Mouse (Mus musculus): Measurements from ENCODE around the gene Slc35e2. TPM values are rescaled to one million over a fixed set of nuclear protein-coding genes. Genes with fewer than 3 reads are reported as not detected.

Slc35e2 gene
- total RNA-seq, 2 experiments from 2014 or later: 39.1 to 40.6 TPM

DNA sequence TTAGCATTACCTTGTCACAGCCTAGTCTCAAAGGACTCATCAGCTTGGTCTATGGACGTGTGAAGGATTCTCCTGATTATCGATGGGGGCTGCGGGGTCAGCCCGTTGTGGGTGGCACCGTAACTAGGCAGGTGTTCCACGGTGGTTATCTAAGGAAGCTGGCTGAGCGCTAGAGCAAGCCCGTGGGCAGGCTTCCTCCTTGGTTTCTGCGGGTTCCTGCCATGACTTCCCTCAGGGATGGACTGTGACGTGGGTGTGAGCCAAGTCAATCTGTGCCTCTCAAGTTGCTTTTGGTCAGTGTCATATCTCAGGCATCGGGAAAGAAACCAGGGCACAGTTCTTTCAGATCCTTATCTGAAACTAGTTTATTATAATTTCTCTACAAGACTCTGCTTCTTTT is 26.3 kb upstream of the Slc35e2 start:
- intact Hi-C loops (cut with DNase I): no loop called here
- DNase-seq: no peak

GRCm38 (mm10) chr4:155575521-155575920 is 25.7 kb upstream of the Slc35e2 start:
- intact Hi-C loops (cut with DNase I): no loop called here
- no peak for DNase-seq

DNA sequence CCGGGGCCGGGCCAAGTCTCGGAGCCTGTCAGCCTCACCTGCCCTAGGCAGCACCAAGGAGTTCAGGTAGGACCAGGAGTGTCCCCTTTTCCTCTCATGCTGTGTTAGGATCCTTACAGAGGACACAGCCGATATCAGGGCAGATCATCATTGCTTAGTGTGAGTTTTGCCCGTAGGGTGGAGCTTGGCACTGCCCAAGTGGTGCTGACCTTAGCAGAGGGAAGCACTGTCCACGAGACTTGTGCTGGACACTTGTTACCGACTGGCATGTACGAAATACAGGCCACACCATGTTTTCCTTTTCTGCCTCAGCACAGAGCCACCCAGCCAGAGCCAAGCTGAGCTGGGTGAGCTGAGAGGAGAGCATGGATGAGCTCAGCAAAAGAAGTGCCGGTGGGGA is 24.1 kb upstream of the Slc35e2 start:
- no peak for DNase-seq

DNA sequence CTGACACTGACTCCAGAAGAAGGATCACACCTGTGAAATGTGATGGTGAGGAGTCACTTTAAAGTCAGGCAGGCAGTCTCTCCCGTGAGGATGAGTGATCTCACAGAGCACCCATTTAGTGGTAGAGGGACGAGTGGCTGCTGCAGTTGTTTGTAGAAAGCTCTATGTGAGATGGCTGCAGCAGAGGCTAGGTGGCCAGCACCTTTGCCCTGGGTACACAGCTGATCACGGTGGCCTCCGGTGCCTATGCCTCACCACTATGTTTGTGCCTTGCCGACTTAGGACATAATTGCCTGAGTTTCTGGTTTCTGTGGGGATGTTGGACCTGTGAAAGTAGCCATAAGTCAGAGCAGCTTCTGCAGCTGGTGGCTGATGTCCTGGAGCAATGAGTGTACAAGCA is 23.5 kb upstream of the Slc35e2 start:
- intact Hi-C loops (cut with DNase I): no loop called here
- DNase-seq: no peak

More for the DNA sequence above, 24.1 kb upstream of the Slc35e2 start:
- intact Hi-C loops (cut with DNase I): no loop called here

- DNase-seq: no peak
Observed at GRCm38 (mm10) chr4:155578336-155579125, 22.7 kb upstream of the Slc35e2 start.

DNA sequence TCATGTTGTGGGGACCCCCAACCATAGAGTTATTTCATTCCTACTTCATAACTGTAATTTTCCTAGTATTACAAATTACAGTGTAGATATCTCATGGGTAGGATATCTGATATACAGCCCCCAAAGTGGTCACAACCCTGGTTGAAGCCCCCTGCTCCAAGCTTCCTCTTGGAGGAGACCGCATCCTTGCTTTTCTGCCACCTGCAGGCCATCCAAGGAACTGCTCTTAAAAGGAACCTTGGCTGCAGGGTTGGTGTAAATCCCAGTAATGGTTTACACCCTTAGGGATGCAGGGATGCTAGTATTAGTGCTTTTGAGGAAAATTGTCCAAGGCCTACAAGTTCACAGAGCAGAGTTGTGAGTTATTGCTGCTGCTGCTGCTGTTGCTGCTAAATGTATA is 20.8 kb upstream of the Slc35e2 start:
- intact Hi-C loops (cut with DNase I): loop anchor here (2.0 kb wide), 1 partner anchor 100 kb away; no protein-coding TSS in a partner anchor
- DNase-seq: peak; percentile 55

More at GRCm38 (mm10) chr4:155578336-155579125, 22.7 kb upstream of the Slc35e2 start:
- intact Hi-C loops (cut with DNase I): no loop called here

GRCm38 (mm10) chr4:155582279-155582905 is 18.8 kb upstream of the Slc35e2 start:
- DNase-seq: no peak
- intact Hi-C loops (cut with DNase I): no loop called here

DNA sequence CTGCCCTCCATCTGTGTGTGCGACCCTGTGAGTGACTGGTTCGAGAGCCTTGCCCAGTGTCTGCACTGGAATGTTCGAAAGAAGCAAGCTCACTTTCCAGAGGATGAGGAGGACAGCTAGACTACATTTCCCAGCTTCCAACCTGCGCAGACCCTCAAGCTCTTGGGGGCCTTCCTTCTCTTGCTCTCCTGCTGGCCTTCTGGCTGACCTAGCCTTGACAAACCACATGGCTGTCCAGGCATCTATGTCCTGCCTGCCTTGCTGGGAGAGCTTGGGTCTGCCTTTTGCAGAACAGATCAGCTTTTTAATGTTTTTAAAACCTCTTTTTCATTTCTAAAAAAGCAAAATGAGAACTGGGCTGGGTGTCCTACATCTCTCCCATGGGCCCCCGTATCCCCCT is 11.9 kb upstream of the Slc35e2 start:
- intact Hi-C loops (cut with DNase I): no loop called here
- DNase-seq: no peak

DNA sequence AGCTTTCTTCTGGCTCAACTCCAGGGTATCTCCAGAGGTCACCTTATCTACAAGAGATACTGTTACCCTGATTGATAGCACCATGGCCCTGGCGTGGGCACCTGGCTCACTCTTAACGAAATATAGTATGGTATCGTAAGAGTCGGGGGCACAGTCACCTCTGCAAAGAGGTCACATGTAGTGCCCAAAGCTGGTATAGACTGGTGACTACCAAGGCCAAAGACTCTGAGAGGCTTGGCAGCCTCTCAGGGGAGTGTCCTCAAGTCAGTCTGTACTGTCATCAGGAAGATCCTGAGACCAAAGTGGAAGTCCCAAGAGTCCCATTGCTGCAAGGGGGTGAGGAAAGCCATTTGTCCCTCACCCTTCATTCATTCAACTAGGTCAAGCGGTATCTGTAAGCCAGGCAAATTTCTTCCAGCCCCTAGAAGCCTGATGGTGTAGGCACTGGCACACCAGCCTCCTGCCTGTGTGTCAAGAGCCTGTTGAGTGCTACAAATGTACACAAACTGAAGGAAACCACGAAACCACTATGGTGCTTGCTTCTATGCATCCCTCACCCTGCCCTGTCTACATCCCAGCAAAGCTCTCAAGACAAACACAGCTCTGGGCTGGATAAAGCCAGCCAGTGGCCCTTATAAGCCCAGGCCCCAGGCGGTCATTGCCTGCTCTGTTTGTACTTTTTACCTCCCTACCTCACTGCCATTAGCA is 10.1 kb upstream of the Slc35e2 start:
- DNase-seq: no peak
- intact Hi-C loops (cut with DNase I): no loop called here

- intact Hi-C loops (cut with DNase I): no loop called here
Observed at GRCm38 (mm10) chr4:155593780-155594179, 7.4 kb upstream of the Slc35e2 start.

GRCm38 (mm10) chr4:155595777-155596176 is 5.4 kb upstream of the Slc35e2 start:
- intact Hi-C loops (cut with DNase I): no loop called here
- DNase-seq: no peak

More at GRCm38 (mm10) chr4:155593780-155594179, 7.4 kb upstream of the Slc35e2 start:
- no peak for DNase-seq

DNA sequence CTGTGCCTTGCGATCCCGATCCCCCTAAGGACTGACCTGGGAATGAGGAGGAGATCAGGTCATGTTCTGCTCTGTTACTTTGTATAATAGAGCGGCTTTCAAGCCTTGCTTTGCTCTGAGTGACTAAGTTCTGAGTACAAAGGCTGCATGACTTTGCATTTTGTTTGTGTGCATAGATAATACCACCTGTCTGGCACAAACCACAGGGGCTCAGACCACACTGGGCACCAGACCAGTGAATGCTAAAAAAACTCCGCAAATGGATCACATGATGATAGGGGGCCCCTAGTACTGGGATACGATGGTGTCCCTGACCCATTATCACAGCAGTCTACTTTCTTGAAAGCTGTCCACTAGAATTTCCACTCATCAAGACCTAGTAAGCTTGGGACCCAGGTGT is 4.6 kb upstream of the Slc35e2 start:
- intact Hi-C loops (cut with DNase I): no loop called here
- DNase-seq: no peak

DNA sequence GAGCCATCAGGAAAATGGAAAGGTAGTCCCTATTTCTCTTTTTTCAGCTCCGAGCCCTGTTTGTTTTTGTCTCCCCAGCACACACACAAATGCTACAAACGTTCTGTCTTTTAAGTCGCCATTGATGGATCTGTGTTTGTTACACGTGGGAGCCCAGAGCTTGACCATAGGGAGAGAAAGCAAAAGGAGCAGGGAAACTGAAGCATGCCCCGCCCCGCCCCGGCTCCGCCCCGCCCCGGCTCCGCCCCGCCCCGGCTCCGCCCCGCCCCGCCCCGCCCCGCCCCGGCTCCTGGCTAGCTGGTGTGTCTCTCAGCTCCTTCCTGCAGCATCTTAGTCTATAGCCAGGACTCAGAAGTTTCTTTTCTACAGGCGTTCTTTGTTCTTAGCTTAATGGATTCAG is 2.7 kb upstream of the Slc35e2 start:
- no peak for DNase-seq
- intact Hi-C loops (cut with DNase I): no loop called here

DNA sequence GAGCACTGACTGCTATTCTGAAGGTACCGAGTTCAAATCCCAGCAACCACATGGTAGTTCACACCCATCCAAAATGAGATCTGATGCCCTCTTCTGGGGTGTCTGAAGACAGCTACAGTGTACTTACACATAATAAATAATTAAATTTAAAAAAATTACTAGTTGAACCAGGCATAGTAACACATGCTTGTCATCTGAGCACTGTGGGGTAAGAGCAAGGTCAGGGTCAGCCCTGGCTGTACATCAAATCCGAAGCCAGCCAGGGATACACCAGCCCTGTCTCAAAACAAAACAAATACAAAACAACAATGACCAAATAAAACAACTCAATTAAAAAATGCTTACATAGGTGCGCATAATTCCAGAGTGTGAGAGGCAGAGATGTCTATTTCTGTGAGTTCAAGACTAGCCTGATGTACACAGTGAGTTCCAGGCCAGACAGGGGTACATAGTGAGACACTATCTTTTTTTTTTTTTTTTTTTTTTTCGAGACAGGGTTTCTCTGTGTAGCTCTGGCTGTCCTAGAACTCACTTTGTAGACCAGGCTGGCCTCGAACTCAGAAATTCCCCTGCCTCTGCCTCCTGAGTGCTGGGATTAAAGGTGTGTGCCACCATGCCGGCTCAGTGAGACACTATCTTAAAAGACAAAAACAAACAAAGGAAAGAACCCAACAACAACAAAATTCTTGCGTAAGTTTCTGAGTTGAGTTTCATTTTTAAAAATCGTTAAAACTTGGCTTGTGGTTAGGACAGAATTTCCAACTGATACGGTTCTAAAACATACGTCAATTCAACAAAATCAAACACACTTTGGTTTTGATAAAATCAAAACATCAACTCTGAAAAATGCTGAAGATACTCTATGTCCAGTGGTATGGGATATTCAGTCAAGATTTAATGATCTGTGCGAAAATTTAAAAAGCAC is 1.1 kb upstream of the Slc35e2 start:
- no peak for DNase-seq
- intact Hi-C loops (cut with DNase I): no loop called here

DNA sequence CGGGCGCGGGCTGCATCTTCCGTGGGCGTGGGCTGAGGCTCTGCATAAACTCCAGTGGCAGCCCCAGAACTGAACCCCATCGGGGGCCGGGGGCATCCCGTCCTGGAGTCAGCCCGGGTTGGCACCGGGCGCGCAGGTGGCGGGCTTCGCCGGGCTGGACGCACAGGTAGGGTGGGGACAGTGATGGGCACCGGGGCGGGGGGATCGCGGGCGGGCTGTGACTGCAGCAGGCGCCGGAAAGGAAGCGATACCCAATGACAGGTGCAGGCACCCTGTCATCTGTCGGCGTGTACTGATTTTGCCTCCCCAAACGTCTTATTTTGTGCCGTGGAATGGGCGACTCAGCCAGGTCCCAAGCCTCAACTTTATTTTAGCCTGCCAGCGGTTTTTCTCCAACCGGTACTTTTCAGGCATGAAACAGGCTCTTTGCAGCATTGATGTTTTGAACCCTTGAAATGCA is 811 bp downstream of the Slc35e2 start:
- intact Hi-C loops (cut with DNase I): no loop called here
- no peak for DNase-seq

- DNase-seq: no peak
- intact Hi-C loops (cut with DNase I): no loop called here
Observed at GRCm38 (mm10) chr4:155602753-155603152, 1.5 kb downstream of the Slc35e2 start.

- intact Hi-C loops (cut with DNase I): no loop called here
- DNase-seq: no peak
Observed at GRCm38 (mm10) chr4:155603801-155604200, 2.6 kb downstream of the Slc35e2 start.

DNA sequence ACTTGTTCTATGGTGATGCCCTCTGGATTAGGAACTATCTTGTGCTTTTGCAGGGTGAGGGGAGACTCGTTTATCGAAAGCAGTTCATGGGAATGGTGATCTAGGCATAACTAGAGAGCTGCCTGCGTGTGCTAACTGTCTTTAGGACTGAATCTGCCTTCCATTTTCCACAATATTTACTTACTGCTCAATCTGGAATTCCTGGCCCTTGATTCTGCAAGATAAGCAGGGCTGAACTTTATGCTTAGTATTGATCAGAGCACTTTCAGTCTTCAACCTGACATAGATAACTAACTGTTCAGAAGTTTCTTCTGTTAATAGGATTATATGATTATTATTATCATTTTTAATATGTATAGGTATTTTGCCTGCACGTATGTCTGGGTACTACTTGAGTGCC is 3.9 kb downstream of the Slc35e2 start:
- DNase-seq: no peak
- intact Hi-C loops (cut with DNase I): no loop called here

DNA sequence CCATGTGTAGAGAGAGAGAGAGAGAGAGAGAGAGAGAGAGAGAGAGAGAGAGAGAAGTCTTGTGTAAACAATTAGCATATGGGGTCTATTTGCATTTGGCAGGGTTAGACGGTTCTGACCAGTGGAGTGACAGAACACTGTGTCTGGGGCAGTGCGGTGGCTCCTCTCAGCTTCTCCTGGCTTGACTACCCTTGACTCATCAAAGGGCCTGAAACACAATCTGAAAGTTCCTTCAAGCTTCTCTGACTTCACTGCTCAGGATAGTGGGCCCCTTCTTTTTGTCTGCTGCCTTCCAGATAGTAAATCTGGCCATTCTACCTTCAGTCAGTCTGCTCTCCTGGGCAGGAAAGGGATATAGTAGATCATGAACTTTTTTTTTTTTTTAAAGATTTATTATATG is 5.6 kb downstream of the Slc35e2 start:
- DNase-seq: no peak
- intact Hi-C loops (cut with DNase I): no loop called here

- intact Hi-C loops (cut with DNase I): no loop called here
- DNase-seq: no peak
Observed at GRCm38 (mm10) chr4:155611860-155612259, 10.6 kb downstream of the Slc35e2 start.

Measured in left cerebral cortex, postnatal 4 days (tissue).